Mouse (Mus musculus) testis, adult 2 months (tissue): ENCODE measurements around the gene Cep41. TPM values are rescaled to one million over a fixed set of nuclear protein-coding genes. Genes with fewer than 3 reads are reported as not detected.

Experiments used
- H3K27ac ChIP-seq: fragments of 200-500 bp; 2 replicates; pipeline ENCODE4 v1.5.1; 2012; ENCODE audit warnings: low read depth, low read length; ENCODE audit not compliant: control insufficient read depth, insufficient read depth
- H3K27me3 ChIP-seq: fragments of 200-500 bp; 2 replicates; pipeline ENCODE4 v1.6.1; 2012; ENCODE audit warnings: mild to moderate bottlenecking, low read length, moderate library complexity; ENCODE audit not compliant: control insufficient read depth, insufficient read depth
- H3K36me3 ChIP-seq: fragments of 200-500 bp; 2 replicates; pipeline ENCODE4 v1.6.1; 2012; ENCODE audit warnings: mild to moderate bottlenecking, low read length; ENCODE audit not compliant: control insufficient read depth, insufficient read depth
- H3K4me1 ChIP-seq: fragments of 200-500 bp; 2 replicates; pipeline ENCODE4 v1.6.1; 2012; ENCODE audit warnings: low read length; ENCODE audit not compliant: control insufficient read depth, insufficient read depth
- H3K4me3 ChIP-seq: fragments of 200-500 bp; 2 replicates; pipeline ENCODE4 v1.5.1; 2012; ENCODE audit warnings: low read depth, mild to moderate bottlenecking, low read length, moderate library complexity, mixed read lengths; ENCODE audit not compliant: control insufficient read depth
- CTCF ChIP-seq: fragments of 200-500 bp; IDR thresholded peaks from 2 replicates; pipeline ENCODE4 v1.5.1; 2012; ENCODE audit warnings: low read depth, mild to moderate bottlenecking, inconsistent platforms, low read length, moderate library complexity; ENCODE audit not compliant: control insufficient read depth, insufficient read depth, insufficient replicate concordance
- POLR2A ChIP-seq: fragments of 200-500 bp; IDR thresholded peaks from 2 replicates; pipeline ENCODE4 v1.6.1; 2012; ENCODE audit warnings: low read depth, mild to moderate bottlenecking, inconsistent platforms, low read length, moderate library complexity; ENCODE audit not compliant: control insufficient read depth
- polyA plus RNA-seq: library from polyadenylated mRNA; depleted of rRNA; stranded (reverse); fragments of >200 nt; gene quantifications from 2 replicates; pipeline ENCODE4 v1.2.3, GENCODE M21; 2012

Cep41 gene
- polyA plus RNA-seq, 1 experiment = 34.5 TPM

GRCm38 (mm10) chr6:30617020-30617958 lies 76.3 kb downstream of the Cep41 start:
- no peak overlapping the region for H3K4me3 ChIP-seq
- no peaks in the 10 kb centered on the region for H3K27me3 ChIP-seq
- H3K4me1 ChIP-seq = peaks cover 5% of the 10 kb centered on the region; the same call in 1 of the 2 replicates
- no peak overlapping the region for H3K27ac ChIP-seq
- no peak for TF ChIP-seq CTCF
- TF ChIP-seq POLR2A = no peak
- H3K36me3 ChIP-seq = no peaks in the 10 kb centered on the region

- Histone ChIP-seq H3K4me3 (no peak overlapping the region), H3K27me3 (no peaks in the 10 kb centered on the region), H3K4me1 (peaks cover 5% of the 10 kb centered on the region; the same call in 1 of the 2 replicates), H3K36me3 (no peaks in the 10 kb centered on the region), H3K27ac (no peak overlapping the region)
- no peak for TF ChIP-seq POLR2A
- no peak for TF ChIP-seq CTCF
These were observed 77.0 kb downstream of the Cep41 start for GRCm38 (mm10) chr6:30616491-30616941.

DNA sequence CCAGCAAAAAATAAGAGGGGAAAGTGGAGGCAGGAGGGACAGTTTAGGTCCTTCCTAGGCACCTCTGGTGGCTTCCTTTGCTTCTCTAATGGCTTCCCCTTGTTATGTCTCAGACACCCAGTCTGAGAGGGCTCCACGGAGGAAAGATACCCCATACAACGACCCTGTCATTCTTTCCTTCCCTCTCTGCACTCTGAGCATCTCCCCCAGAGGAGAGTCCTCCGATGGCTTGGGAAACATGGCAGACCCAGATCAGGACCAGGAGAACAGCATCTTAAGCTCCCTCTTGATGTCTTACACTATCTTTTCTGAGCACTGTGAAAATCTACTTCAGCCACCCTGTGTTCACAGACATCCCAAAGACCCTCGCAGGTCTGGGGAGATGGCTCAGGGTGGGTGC lies 77.8 kb downstream of the Cep41 start:
- Histone ChIP-seq H3K27ac (no peak overlapping the region), H3K36me3 (no peaks in the 10 kb centered on the region), H3K27me3 (no peaks in the 10 kb centered on the region), H3K4me1 (peaks cover 5% of the 10 kb centered on the region; the same call in 1 of the 2 replicates), H3K4me3 (no peak overlapping the region)
- TF ChIP-seq CTCF = no peak
- no peak for TF ChIP-seq POLR2A

- H3K36me3 ChIP-seq = no peaks in the 10 kb centered on the region
- TF ChIP-seq CTCF = no peak
- TF ChIP-seq POLR2A = no peak
- no peak overlapping the region for H3K27ac ChIP-seq
- no peak overlapping the region for H3K4me3 ChIP-seq
- H3K4me1 ChIP-seq = peaks cover 5% of the 10 kb centered on the region; the same call in 1 of the 2 replicates
- no peaks in the 10 kb centered on the region for H3K27me3 ChIP-seq
These were observed 79.3 kb downstream of the Cep41 start for GRCm38 (mm10) chr6:30614251-30614650.

GRCm38 (mm10) chr6:30611212-30611611 lies 82.3 kb downstream of the Cep41 start:
- no peaks in the 10 kb centered on the region for H3K36me3 ChIP-seq
- no peaks in the 10 kb centered on the region for H3K27me3 ChIP-seq
- TF ChIP-seq POLR2A = no peak
- TF ChIP-seq CTCF = no peak
- no peak overlapping the region for H3K27ac ChIP-seq
- 0 out of 2 replicates have a peak, but pooled peaks cover 2% of the 10 kb centered on the region for H3K4me1 ChIP-seq
- peak overlapping the region; percentile 49 for H3K4me3 ChIP-seq

GRCm38 (mm10) chr6:30610710-30611109 lies 82.8 kb downstream of the Cep41 start, which contains the start of gene Cpa5:
Gene Cpa5, plus strand, starts transcription at chr6:30611010.
- H3K36me3 ChIP-seq = no peaks in the 10 kb centered on the region
- H3K27me3 ChIP-seq = no peaks in the 10 kb centered on the region
- H3K4me1 ChIP-seq = 0 out of 2 replicates have a peak, but pooled peaks cover 2% of the 10 kb centered on the region
- TF ChIP-seq CTCF (no peak), POLR2A (no peak)
- H3K27ac ChIP-seq = no peak within 1 kb of the TSS
- H3K4me3 ChIP-seq = peak within 1 kb of the TSS; percentile 71

GRCm38 (mm10) chr6:30605672-30606071 lies 87.9 kb downstream of the Cep41 start:
- Histone ChIP-seq H3K36me3 (no peaks in the 10 kb centered on the region), H3K4me3 (no peak overlapping the region), H3K27me3 (no peaks in the 10 kb centered on the region), H3K27ac (no peak overlapping the region), H3K4me1 (no peaks in the 10 kb centered on the region)
- TF ChIP-seq CTCF = no peak
- TF ChIP-seq POLR2A = no peak
